Mouse (Mus musculus): ENCODE measurements around the gene 2310034G01Rik.

GRCm38 (mm10) chr19:46394712-46395108, 44.6 kb upstream of the 2310034G01Rik start:
- TF ChIP-seq CTCF (IDR thresholded peaks at IDR 0.05 in 2 of 3, conservative IDR thresholded peaks at IDR 0.05 in 1 of 3; ENCODE audit: control insufficient read depth in 1 of 3, insufficient read depth in 1 of 3, low read depth in 2 of 3, low read length in 3 of 3, poor library complexity in 1 of 3, severe bottlenecking in 1 of 3) = no peak
- no peak for TF ChIP-seq MAFK (IDR thresholded peaks at IDR 0.05; ENCODE audit: borderline replicate concordance, low read depth, low read length)
- TF ChIP-seq RAD21 (IDR thresholded peaks at IDR 0.05; ENCODE audit: low read depth, low read length) = no peak
- no peak for TF ChIP-seq ZNF384 (IDR thresholded peaks at IDR 0.05; ENCODE audit: low read depth, low read length)
- no peak for TF ChIP-seq POLR2A (IDR thresholded peaks at IDR 0.05; ENCODE audit: control insufficient read depth in 1 of 2, insufficient read depth in 1 of 2, low read depth in 1 of 2, low read length in 2 of 2, poor library complexity in 1 of 2)
- no peak for TF ChIP-seq ELF1 (IDR thresholded peaks at IDR 0.05; ENCODE audit: low read depth, low read length)

All from MEL (cell line).